Mouse (Mus musculus) myocyte (in vitro differentiated cells): ENCODE results near the gene Fam102a.

Experiments
- CEBPB ChIP-seq: IDR thresholded peaks from 2 replicates; pipeline ENCODE4 v1.6.1; 2011; ENCODE audit warnings: mild to moderate bottlenecking, moderate library complexity; ENCODE audit not compliant: poor library complexity, insufficient read depth, severe bottlenecking
- E2F4 ChIP-seq: IDR thresholded peaks from one replicate; pipeline ENCODE4 v1.6.1; 2011; ENCODE audit warnings: mild to moderate bottlenecking, control low read depth, moderate library complexity; ENCODE audit not compliant: insufficient read depth
- MAX ChIP-seq: IDR thresholded peaks from one replicate; pipeline ENCODE4 v1.6.1; 2011; ENCODE audit warnings: low read depth, mild to moderate bottlenecking, control low read depth
- POLR2A ChIP-seq: IDR thresholded peaks from one replicate; pipeline ENCODE4 v1.6.1; 2011; ENCODE audit warnings: low read depth, mild to moderate bottlenecking, control low read depth, moderate library complexity; ENCODE audit not compliant: insufficient read length
- POLR2AphosphoS2 ChIP-seq: IDR thresholded peaks from one replicate; pipeline ENCODE4 v1.6.1; 2011; ENCODE audit warnings: low read depth, control low read depth; ENCODE audit not compliant: insufficient read length
- TCF12 ChIP-seq: IDR thresholded peaks from one replicate; pipeline ENCODE4 v1.6.1; 2011; ENCODE audit warnings: mild to moderate bottlenecking, control low read depth; ENCODE audit not compliant: poor library complexity, insufficient read depth, severe bottlenecking
- USF1 ChIP-seq: IDR thresholded peaks from one replicate; pipeline ENCODE4 v1.6.1; 2011; ENCODE audit warnings: low read depth, mild to moderate bottlenecking, control low read depth, moderate library complexity

DNA sequence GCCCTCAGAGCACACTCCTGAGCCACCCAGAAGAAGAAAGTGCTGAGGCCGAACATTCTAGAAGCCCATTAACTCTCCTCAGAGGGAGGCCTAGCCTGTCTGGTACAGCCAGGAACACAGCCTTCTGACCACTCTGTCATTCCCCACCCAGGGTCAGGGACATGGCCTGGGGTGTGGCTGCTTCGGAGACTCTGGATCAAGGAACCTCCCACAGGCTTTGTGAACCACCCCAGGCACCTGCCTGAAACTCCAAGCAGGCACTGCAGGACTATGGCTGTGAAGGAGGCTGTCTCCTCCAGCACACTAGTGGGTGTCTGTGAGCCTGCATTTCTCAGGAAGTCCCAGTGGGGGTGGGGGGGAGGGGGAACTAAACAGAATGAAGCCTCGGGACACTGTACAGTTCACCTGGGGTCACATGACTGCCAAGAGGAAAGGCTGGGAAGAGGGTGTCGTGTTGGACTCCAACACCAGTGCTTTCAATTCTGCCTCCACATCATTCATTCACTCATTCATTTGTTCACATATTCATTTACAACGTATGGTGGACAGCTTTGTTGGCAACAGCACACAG lies 33.3 kb upstream of the Fam102a start:
- TF ChIP-seq POLR2A = no peak
- no peak for TF ChIP-seq USF1
- no peak for TF ChIP-seq TCF12
- TF ChIP-seq E2F4 = no peak
- TF ChIP-seq POLR2AphosphoS2 = no peak
- no peak for TF ChIP-seq MAX
- no peak for TF ChIP-seq CEBPB
